Mouse (Mus musculus) right cerebral cortex, postnatal 10 days (tissue): Measurements from ENCODE around the gene Zcchc3.
A peak's percentile ranks its signal among the peaks of the same experiment; 100 is the strongest.
"Not testable (repeated sequence)": the region's sequence is repeated elsewhere in the genome, so short reads cannot be mapped to it uniquely, and the experiment has no call there.

ENCODE experiments used
- DNase-seq, 2 experiments: peaks; one replicate each; pipeline ENCODE4 v3.0.0; 2021; ENCODE audit warnings: low spot score in 2 of 2

Zcchc3 gene

GRCm38 (mm10) chr2:152414591-152415165, at the start of gene Zcchc3:
Gene Zcchc3, minus strand, starts transcription at chr2:152415027.
- peak; percentile 93 for DNase-seq

DNA sequence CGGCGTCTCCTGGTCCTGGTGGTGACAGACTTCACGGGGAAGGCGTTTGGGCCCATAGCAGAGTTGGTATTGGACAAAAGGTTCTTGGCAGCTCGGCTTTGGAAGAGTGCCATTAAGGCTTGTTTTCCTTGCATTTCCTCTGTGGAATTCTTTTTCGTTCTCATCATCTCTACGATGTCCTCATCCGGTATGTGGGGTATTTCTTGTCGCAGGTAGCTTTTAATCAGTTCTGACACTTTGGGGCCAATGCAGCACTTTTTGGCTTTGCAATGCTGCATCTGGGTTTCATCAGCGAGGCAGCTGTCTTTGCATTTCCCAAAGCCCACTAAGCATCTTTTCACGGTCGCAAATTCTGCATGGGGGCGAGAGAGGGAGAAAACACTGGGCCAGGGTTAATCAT, 44.4 kb upstream of the Zcchc3 start:
- DNase-seq, result no peak

GRCm38 (mm10) chr2:152452101-152452781, 37.4 kb upstream of the Zcchc3 start:
- DNase-seq, result no peak

DNA sequence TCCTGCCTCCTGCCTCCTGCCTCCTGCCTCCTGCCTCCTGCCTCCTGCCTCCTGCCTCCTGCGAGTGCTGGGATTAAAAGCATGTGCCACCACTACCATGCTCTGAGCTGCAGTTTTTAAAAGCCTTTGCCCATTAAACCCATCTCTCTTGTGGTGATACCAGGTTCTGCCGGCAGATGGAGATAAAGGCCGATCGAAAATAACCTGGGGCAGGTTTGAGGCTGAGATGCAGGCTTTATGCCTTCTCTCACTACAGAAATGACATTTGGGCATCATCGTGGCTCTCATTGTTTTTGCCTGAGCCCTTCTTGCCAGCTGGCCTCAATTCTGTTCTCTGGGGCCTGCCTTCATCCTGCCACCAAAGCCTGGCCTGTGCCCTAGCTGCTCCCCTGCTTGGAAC, 35.4 kb upstream of the Zcchc3 start:
- peak; percentile 63 to 81 for DNase-seq

- no peak for DNase-seq
These were observed 32.6 kb upstream of the Zcchc3 start for GRCm38 (mm10) chr2:152447461-152447860.

DNA sequence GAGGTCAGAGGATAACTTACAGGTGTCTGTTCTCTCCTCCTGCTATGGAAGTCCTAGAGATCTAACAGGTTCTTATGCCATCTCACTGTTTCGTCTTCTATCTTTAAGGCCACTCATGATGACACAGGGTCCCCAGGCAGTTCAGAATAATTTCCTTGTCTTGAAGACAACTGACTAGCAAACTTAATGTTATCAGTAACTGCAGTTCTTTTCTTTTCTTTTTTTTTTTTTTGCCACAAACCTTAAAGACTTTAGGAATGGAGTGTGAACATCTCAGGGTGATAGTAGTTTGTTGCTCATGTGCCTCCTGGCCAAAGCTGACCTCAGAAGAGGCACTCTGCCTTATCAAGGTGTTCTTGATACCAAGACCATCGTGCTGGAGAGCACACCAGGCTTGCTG, 31.8 kb upstream of the Zcchc3 start:
- no peak for DNase-seq

- peak; percentile 65 to 66 for DNase-seq
These were observed 28.5 kb upstream of the Zcchc3 start for GRCm38 (mm10) chr2:152443281-152443680.

DNA sequence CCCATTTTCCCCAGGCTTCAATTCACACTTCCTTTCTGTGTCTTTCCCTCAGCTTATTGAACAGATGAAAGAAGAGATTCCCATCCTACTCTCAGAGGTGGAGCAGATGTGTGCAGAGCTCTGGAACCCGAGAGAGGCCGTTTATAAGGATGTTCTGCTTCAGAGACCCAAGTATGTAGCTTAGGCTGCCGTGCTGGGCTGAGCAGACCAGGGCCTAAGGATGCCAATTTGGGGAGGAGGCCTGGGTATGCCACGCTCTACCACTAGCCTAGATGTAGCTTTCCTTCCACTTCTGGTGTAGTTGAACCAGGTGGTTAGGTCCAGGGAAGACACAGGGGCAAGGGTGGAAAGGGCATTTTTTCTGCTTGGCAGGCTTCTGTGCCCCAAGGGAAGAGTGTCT, 27.5 kb upstream of the Zcchc3 start:
- no peak for DNase-seq

DNA sequence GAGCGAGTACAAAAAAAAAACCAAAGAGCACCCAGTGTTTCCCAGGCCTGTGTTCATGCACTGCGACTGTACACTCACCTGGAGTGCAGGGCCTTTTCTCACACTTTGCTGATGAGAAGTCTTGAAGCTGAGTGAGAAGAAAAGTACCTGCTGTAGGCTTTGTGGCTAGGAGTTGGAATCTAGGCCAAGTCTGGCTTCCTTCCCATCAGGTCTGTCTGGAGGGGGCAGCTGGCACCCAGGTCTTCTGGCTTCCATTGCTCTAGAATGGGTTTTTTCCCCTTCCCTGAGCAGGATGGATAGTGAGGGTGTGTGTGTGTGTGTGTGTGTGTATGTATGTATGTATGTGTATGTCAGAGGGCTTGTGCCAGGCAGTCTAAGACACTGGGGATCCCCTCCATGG, 25.0 kb upstream of the Zcchc3 start:
- DNase-seq, result no peak

GRCm38 (mm10) chr2:152438963-152439362, 24.1 kb upstream of the Zcchc3 start:
- no peak for DNase-seq

GRCm38 (mm10) chr2:152436983-152437860, 22.4 kb upstream of the Zcchc3 start:
- peak; percentile 85 to 91 for DNase-seq

GRCm38 (mm10) chr2:152436405-152436901, 21.6 kb upstream of the Zcchc3 start:
- no peak for DNase-seq

GRCm38 (mm10) chr2:152428481-152428880, 13.7 kb upstream of the Zcchc3 start:
- not testable (repeated sequence) for DNase-seq

- peak; percentile 73 to 76 for DNase-seq
These were observed 12.7 kb upstream of the Zcchc3 start for GRCm38 (mm10) chr2:152427493-152427892.

- no peak for DNase-seq
These were observed 959 bp upstream of the Zcchc3 start for GRCm38 (mm10) chr2:152415786-152416185.

GRCm38 (mm10) chr2:152415287-152415686, 460 bp upstream of the Zcchc3 start, which contains the start of gene 6820408C15Rik:
Gene 6820408C15Rik, plus strand, starts transcription at chr2:152415587.
- DNase-seq, result no peak

DNA sequence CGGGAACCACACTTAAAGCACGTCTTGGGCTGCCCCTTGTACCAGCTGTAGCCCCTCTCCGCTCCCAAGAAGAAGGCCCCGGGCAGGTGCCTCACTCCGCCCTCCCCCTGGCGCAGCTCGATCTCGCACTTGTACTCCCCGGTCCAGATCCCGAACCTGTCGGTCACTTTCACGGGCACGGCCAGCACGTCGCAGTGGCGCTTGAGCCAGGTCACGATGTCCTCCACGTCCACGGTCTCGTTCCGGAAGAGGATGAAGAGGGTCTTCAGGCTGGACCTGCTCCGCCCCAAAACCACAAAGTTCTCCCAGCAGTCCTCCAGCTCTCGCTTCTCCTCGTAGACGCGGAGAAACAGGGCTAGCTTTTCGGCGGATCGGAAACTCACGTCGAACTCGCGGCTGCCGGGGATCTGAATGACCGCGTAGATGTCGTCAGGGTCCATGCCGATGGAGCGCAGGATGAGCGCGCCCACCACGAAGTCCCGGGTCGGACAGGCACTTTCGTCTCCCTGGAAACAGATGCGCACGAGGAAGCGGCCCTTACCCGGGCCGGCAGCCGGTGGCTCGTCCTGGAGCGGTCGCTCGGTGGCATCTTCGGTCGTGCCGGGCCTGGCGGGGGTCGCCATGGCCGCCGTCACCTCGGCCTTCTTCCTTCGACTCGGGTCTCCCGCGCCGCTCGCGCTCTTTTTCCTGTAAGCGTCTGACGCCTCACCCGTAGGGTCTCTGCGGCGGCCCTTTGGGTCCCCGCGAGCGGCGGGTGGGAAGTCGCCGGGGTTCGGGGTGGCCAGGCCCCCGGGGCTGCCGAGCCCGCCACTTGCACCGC, 852 bp downstream of the Zcchc3 start:
- DNase-seq, result peak in 1 of 2 experiments; percentile 52

- no peak for DNase-seq
These were observed 1.6 kb downstream of the Zcchc3 start for GRCm38 (mm10) chr2:152413158-152413764.

DNA sequence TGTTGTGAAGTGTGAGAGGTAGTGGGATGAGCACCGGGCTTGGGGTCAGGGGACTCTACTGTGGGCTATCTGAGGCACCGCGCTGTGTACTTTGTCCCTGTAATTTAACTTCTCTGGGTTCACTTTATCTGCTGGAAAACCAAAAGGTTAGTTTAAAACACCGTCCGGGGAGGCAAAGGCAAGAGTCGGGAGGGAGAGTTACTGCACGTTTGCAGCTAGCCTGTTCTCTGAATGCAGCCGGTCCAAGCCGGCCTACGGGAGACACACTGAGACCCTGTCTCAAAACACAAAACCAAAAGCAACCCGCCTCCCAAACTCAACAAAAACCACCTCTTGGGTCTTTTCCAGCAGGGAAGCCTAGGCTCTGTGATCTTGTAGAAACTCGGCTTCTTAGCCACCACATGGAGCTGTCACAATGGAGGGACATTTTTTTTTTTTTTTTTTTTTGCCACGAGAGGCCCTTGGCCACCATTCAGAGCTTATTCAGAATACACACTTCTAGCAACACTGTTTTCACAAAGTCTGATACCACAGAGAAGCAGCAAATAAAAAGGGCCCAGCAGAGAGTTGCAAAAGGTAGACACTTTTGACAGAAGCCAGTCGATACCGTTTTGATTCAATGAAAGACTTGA, 2.2 kb downstream of the Zcchc3 start:
- DNase-seq, result no peak

DNA sequence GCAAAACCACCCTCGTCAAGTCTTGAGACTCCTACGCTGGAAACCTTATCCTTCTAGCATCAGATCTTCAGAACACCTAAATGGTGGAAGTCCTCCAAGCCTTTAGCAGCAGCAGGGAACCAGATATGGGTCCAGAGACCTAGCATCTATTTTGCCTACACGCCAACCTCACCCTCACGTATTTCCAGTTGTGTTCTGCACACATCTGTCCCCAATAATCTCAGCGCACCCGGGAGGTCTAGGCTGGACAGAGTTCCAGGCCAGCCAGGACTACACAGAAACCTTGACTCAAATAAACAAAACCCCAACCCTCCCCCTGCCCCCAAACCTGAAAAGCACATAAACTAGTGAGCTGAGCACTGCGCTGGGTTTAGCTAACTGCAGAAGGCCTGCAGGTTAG, 3.4 kb downstream of the Zcchc3 start:
- DNase-seq, result no peak

- peak; percentile 93 to 94 for DNase-seq
These were observed 3.9 kb downstream of the Zcchc3 start for GRCm38 (mm10) chr2:152410971-152411371.
